Mouse (Mus musculus) lung, adult 2 months (tissue): Measurements from ENCODE around the gene Nfyb.

ENCODE experiments used
- CTCF ChIP-seq: fragments of 200-500 bp; IDR thresholded peaks from 2 replicates; pipeline ENCODE4 v1.5.1; 2011; ENCODE audit warnings: mild to moderate bottlenecking, low read length, control low read depth; ENCODE audit not compliant: insufficient read depth
- POLR2A ChIP-seq: fragments of 200-500 bp; IDR thresholded peaks from 2 replicates; pipeline ENCODE4 v1.6.1; 2011; ENCODE audit warnings: low read depth, mild to moderate bottlenecking, control low read depth, low read length, borderline replicate concordance; ENCODE audit errors: extremely low read depth

GRCm38 (mm10) chr10:82698712-82699261 is 65.2 kb downstream of the Nfyb start:
- TF ChIP-seq CTCF (no peak), POLR2A (0 out of 2 replicates have a peak, but pooled peaks have one; percentile 52)
